Mouse (Mus musculus): ENCODE data around the gene Gm17190. TPM values are rescaled to one million over a fixed set of nuclear protein-coding genes. Genes with fewer than 3 reads are reported as not detected.

Gene Gm17190
- polyA plus RNA-seq, 1 experiment from 2014 or later = 1.1 TPM

Other genes with a start within 250 kb of the Gm17190 start
- 2.0 and 2.8 TPM in 2 replicates for gene Iqgap2, start 190.1 kb upstream of the Gm17190 start, polyA plus RNA-seq (2014; fragmentation: Nextera tagmentation; extraction: Ambion mirVana)
- gene Gm20075, start 678 bp upstream of the Gm17190 start, polyA plus RNA-seq (2014; fragmentation: Nextera tagmentation; extraction: Ambion mirVana) = 25.5 and 37.3 TPM in 2 replicates
- gene Sv2c, start 50.5 kb downstream of the Gm17190 start, polyA plus RNA-seq (2014; fragmentation: Nextera tagmentation; extraction: Ambion mirVana) = 53.9 and 58.0 TPM in 2 replicates